Comparison of ENCODE assay signal across 12 mouse cellular contexts in genomic region chr17:12428369-12428768, GRCm38 (mm10). TPM values are rescaled to one million over a fixed set of nuclear protein-coding genes. Genes with fewer than 3 reads are reported as not detected.
DNase-seq lines count a peak whose midpoint lies in the region; ATAC-seq and TF ChIP-seq lines count a peak whose summit lies in the region.
"Had no signal": no experiment of that assay in that cellular context is flagged by ENCODE, and none has a peak within 500 bp of the region (broad histone marks: within the 10 kb centered on the region; RNA-seq: fewer than 3 reads in every experiment).

No protein-coding gene starts in this region.

- DNase-seq in hindbrain, embryonic 10.5 days (ENCODE audit: low spot score) = peak; percentile 55
- peak; percentile 75 for DNase-seq in embryo, embryonic 10.5 days (ENCODE audit: low spot score)
- peak; percentile 75 for DNase-seq in forelimb bud, embryonic 11.5 days (ENCODE audit: low read depth, low spot score)
- DNase-seq in testis, postnatal 14 days (ENCODE audit: low spot score) = no peak
- DNase-seq in cerebellum, postnatal 36 days = no peak
- DNase-seq in cerebellum, adult 2 months = no peak
- DNase-seq: gastrocnemius, postnatal 10 days; kidney, adult 2 months; liver, embryonic 13.5 days had no signal

- H3K4me3 ChIP-seq in hindbrain, embryonic 10.5 days = no peak overlapping the region
- H3K4me3 ChIP-seq in hindbrain, embryonic 13.5 days = no peak overlapping the region
- no peak overlapping the region for H3K4me3 ChIP-seq in midbrain, embryonic 16.5 days (ENCODE audit: low read depth, low read length)
- H3K4me3 ChIP-seq in cerebellum, adult 2 months (replicated peaks; ENCODE audit: insufficient read depth, low read depth, low read length) = no peak overlapping the region
- H3K4me3 ChIP-seq: liver, embryonic 13.5 days; stomach, embryonic 15.5 days had no signal

- H3K9ac ChIP-seq in hindbrain, embryonic 13.5 days = no peak overlapping the region
- H3K9ac ChIP-seq in midbrain, embryonic 16.5 days (ENCODE audit: low read depth, low read length) = no peak overlapping the region
- H3K9ac ChIP-seq: liver, embryonic 13.5 days; stomach, embryonic 15.5 days had no signal

- no peak for TF ChIP-seq POLR2A in cerebellum, adult 2 months (IDR thresholded peaks at IDR 0.05; ENCODE audit: borderline replicate concordance, insufficient read depth, low read length)

- H3K9me3 ChIP-seq in hindbrain, embryonic 10.5 days = no peaks in the 10 kb centered on the region
- no peaks in the 10 kb centered on the region for H3K9me3 ChIP-seq in hindbrain, embryonic 13.5 days
- no peaks in the 10 kb centered on the region for H3K9me3 ChIP-seq in midbrain, embryonic 16.5 days (replicated peaks; ENCODE audit: control insufficient read depth, low read length, poor library complexity, severe bottlenecking)
- H3K9me3 ChIP-seq: liver, embryonic 13.5 days; stomach, embryonic 15.5 days had no signal

- peaks cover 34% of the 10 kb centered on the region for H3K4me1 ChIP-seq in hindbrain, embryonic 10.5 days (replicated peaks)
- H3K4me1 ChIP-seq in hindbrain, embryonic 13.5 days (replicated peaks) = peaks cover 15% of the 10 kb centered on the region
- H3K4me1 ChIP-seq in midbrain, embryonic 16.5 days (ENCODE audit: control insufficient read depth, insufficient read depth, low read length) = peaks cover 4% of the 10 kb centered on the region; the same call in 1 of the 2 replicates
- no peaks in the 10 kb centered on the region for H3K4me1 ChIP-seq in cerebellum, adult 2 months (ENCODE audit: control insufficient read depth, insufficient read depth, low read length)
- H3K4me1 ChIP-seq: stomach, embryonic 15.5 days had no signal

- ATAC-seq in hindbrain, embryonic 13.5 days (ENCODE audit: low FRiP score) = no peak
- ATAC-seq in midbrain, embryonic 16.5 days = 0 out of 2 replicates have a peak, but pooled peaks have one; percentile 66

- no peak overlapping the region for H3K4me2 ChIP-seq in hindbrain, embryonic 13.5 days
- H3K4me2 ChIP-seq in midbrain, embryonic 16.5 days (ENCODE audit: low read length) = no peak overlapping the region
- H3K4me2 ChIP-seq: liver, embryonic 13.5 days; stomach, embryonic 15.5 days had no signal

- H3K27ac ChIP-seq in hindbrain, embryonic 10.5 days = no peak overlapping the region
- no peak overlapping the region for H3K27ac ChIP-seq in hindbrain, embryonic 13.5 days
- H3K27ac ChIP-seq in midbrain, embryonic 16.5 days (ENCODE audit: low read length) = no peak overlapping the region
- H3K27ac ChIP-seq in cerebellum, adult 2 months (ENCODE audit: insufficient read depth, low read length) = no peak overlapping the region
- H3K27ac ChIP-seq: liver, embryonic 13.5 days; stomach, embryonic 15.5 days had no signal

- no peak for TF ChIP-seq CTCF in cerebellum, adult 2 months (IDR thresholded peaks at IDR 0.05; ENCODE audit: borderline replicate concordance, insufficient read depth, low read depth, low read length)

- H3K36me3 ChIP-seq in hindbrain, embryonic 10.5 days = no peaks in the 10 kb centered on the region
- no peaks in the 10 kb centered on the region for H3K36me3 ChIP-seq in hindbrain, embryonic 13.5 days
- H3K36me3 ChIP-seq in midbrain, embryonic 16.5 days (ENCODE audit: control insufficient read depth, insufficient read depth, low read length) = no peaks in the 10 kb centered on the region
- H3K36me3 ChIP-seq: liver, embryonic 13.5 days; stomach, embryonic 15.5 days had no signal

- peaks cover 7% of the 10 kb centered on the region; the same call in 1 of the 2 replicates for H3K27me3 ChIP-seq in hindbrain, embryonic 10.5 days (ENCODE audit: insufficient read depth, poor library complexity, severe bottlenecking)
- peaks cover 7% of the 10 kb centered on the region; the same call in 1 of the 2 replicates for H3K27me3 ChIP-seq in hindbrain, embryonic 13.5 days
- no peaks in the 10 kb centered on the region for H3K27me3 ChIP-seq in midbrain, embryonic 16.5 days (ENCODE audit: control insufficient read depth, insufficient read depth, low read depth, low read length)
- H3K27me3 ChIP-seq in cerebellum, adult 2 months (ENCODE audit: control insufficient read depth, insufficient read depth, low read length) = no peaks in the 10 kb centered on the region
- H3K27me3 ChIP-seq: liver, embryonic 13.5 days; stomach, embryonic 15.5 days had no signal

RNA-seq across cellular contexts. Expression of gene Plg, which starts 50.0 kb away (rescaled TPM):
- polyA plus RNA-seq in hindbrain, embryonic 10.5 days (2016; fragmentation: Nextera tagmentation; extraction: Ambion mirVana) = not detected in 2 replicates
- polyA plus RNA-seq in hindbrain, embryonic 13.5 days (2015; fragmentation: Nextera tagmentation; extraction: Ambion mirVana) = not detected in 2 replicates
- polyA plus RNA-seq in midbrain, embryonic 16.5 days (2015; fragmentation: Nextera tagmentation; extraction: Ambion mirVana) = 0.09 TPM in 1 of 2 replicates, not detected in the other
- polyA plus RNA-seq in cerebellum, adult 2 months (2012; rRNA removed) = 0.24 and 0.46 TPM in 2 replicates

Comparison
In these comparisons a context has a peak if more than half of its experiments do, and no peak if none do; other contexts are left out.
1. DNase-seq: peak in hindbrain, embryonic 10.5 days (single experiment), embryo, embryonic 10.5 days (single experiment) and forelimb bud, embryonic 11.5 days (single experiment); none in testis, postnatal 14 days (single experiment), cerebellum, postnatal 36 days (0 of 2) and cerebellum, adult 2 months (0 of 2).